Mouse (Mus musculus) T-helper 2 cell (primary cell): ENCODE measurements around the gene Gm17374.
"Not testable (repeated sequence)": the region's sequence is repeated elsewhere in the genome, so short reads cannot be mapped to it uniquely, and the experiment has no call there.

Source experiments
- in situ Hi-C: fragments of 300-600 bp; cut with MboI, MseI; formaldehyde crosslinking; loops from one replicate; pipeline ENCODE4 v1.15.1; 2025; ENCODE audit warnings: high pct_unique_total_duplicates

Gene Gm17374

GRCm38 (mm10) chr2:140151743-140152142 is at the start of gene Gm17374:
Gene Gm17374, plus strand, starts transcription at chr2:140152043.
- in situ Hi-C loops = not testable (repeated sequence)

GRCm38 (mm10) chr2:140104951-140105350 is 46.9 kb upstream of the Gm17374 start:
- in situ Hi-C loops = no loop called here

DNA sequence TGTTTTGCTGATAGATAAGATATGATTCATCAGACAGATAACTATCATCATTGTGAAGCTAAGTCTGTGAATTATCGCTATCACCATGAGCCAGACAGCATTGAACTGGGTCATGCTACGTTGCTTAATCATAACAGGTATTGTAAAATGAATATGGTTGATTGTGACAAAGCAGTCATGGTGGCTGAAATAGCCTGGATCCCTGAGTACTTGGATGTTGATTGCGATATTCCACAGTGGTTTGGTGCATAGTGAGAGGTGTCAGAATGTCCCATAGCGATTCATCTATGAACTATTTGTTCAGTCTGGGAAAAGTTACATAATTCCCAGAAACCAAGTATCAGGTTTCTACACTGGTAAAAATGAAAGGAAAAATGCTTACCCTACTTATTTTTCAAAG is 44.2 kb upstream of the Gm17374 start:
- in situ Hi-C loops = no loop called here

GRCm38 (mm10) chr2:140108945-140109344 is 42.9 kb upstream of the Gm17374 start:
- in situ Hi-C loops = no loop called here

DNA sequence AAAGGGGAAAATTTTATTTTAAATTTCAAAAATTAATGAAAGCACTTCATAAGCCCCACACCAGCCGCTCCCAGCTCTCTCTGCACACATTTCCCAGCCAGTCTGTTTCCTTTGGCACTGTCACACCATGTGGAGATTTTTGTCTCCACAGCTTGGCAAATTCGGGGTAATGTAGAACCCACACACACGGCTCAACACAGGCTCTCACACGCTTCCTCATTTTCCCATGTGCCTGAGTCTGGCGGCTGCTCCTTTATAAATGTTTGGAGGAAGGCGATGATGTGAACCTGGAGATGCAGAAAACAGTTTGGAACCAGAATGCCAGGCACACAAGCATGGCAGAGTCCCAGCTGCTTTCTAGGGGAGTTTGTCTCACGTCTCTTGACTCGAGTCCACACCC is 38.0 kb upstream of the Gm17374 start:
- in situ Hi-C loops = no loop called here

DNA sequence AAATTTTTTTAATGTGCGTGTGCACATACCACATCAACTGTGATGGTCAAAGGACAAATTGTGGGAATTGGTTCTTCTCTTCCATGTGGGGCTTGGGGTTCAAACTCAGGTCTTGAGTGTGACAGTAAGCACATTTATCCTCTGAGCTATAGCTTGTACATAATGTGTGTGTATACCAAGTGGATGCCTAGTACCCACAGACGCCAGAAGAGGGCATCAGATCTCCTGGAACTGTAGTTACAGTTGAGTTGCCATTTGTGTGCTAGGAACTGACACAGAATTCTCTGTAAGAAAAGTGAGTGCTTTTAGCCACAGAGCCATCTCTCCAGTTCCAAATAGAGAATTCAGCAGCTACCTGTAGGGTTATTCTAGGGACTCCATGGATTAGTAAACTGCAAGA is 26.3 kb upstream of the Gm17374 start:
- in situ Hi-C loops = no loop called here

DNA sequence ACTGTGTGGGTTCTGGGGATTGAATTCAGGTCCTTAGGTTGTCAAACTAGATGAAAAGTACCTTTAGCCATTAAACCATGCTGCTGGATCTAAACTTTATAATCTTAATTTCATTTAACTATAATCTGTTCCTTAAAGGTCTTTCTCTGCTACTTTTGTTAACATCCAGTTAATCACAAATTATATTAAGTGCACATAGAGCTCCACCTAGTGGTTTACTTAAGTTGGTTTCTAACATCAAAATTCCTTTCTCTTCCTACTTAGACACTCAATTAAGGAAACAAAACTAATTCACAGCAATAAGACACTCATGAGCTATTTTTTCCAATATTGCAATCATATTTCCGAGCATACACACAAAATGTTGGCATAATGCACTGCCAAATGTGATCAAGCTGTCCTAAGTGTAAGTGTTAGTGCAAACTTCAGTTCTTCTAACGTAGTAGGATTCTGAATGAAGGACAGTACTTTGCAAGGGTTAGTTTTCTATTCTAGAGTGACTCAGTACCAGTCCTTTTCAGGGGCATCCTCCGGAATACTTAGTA is 7.4 kb downstream of the Gm17374 start:
- in situ Hi-C loops = no loop called here

GRCm38 (mm10) chr2:140163351-140163854 is 11.6 kb downstream of the Gm17374 start:
- in situ Hi-C loops = no loop called here

DNA sequence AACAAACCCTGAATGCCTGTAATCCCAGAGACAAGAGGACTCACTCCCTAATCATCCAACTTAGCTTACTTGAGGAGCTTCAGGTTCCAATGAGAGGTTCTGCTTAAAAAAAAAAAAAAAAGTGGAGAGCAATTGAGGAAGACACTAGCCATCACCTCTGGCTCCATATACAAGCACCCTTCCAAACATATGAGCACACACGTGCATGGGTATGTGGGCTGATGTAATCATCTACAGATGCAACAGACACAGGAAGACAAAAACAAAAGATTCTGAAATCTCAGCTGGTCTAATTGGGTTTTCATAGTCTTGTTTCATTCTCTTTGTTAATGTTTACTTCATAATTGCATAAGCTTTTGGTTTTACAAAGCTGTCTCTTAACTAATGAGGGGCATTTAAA is 17.2 kb downstream of the Gm17374 start:
- in situ Hi-C loops = no loop called here

- in situ Hi-C loops = loop anchor here (10.0 kb wide), 1 partner anchor 235 kb away; no protein-coding TSS in a partner anchor
Measured at GRCm38 (mm10) chr2:140170127-140170802, 18.4 kb downstream of the Gm17374 start, which contains the start of the genes Esf1 and Ndufaf5. Gene Esf1, minus strand, starts transcription at chr2:140170564. Gene Ndufaf5, plus strand, starts transcription at chr2:140170649.

- in situ Hi-C loops = loop anchor here (10.0 kb wide), 1 partner anchor 234 kb away; no protein-coding TSS in a partner anchor
Measured at GRCm38 (mm10) chr2:140170803-140171553, 19.1 kb downstream of the Gm17374 start.

DNA sequence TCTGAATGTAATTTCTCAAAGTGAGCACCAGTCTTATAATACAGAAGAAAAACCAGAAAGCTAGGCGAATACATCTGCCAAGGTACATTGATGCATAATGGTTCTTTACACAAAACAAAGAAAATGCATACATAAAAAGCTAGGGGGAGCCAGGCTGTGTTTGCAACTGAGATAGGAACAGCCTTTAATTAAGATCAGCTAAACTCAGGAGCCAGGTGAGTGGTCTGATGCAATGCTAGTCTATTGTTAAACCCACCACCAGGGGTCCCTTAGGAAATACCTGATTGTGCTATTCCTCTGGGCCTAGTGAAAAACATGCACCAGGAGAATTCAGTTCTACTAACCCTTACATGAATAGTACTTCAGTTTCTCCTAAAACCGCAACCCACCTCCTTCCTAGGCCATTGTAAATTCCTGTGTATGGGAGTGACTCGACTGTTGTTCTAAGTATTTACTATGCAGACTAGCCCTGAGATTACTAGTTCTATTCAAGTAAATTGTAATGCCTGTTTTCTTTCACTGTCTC is 33.9 kb downstream of the Gm17374 start:
- in situ Hi-C loops = not testable (repeated sequence)

- in situ Hi-C loops = loop anchor here (10.0 kb wide), 1 partner anchor 164 kb away; no protein-coding TSS in a partner anchor
Measured at GRCm38 (mm10) chr2:140200713-140201112, 48.9 kb downstream of the Gm17374 start.

DNA sequence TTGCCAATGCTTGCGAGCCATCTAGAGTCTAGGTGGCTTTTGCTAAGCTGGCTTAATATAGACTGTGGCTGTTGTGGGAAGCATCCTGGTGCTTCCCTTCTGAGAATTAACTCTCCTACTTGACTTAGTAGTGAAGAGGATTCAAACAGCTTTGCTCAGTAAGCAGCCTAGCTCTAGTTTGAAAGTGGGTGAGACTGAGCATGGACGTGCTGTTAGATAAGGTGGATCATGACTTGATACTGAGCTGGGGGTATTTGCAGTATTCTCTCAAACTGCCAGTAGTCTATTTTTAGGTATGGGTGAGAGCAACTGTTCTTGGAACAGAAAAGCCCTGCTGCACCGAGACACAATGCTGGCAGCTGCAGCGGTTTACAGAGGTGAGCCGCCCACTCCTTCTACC is 50.7 kb downstream of the Gm17374 start:
- in situ Hi-C loops = loop anchor here (10.0 kb wide), 1 partner anchor 162 kb away; no protein-coding TSS in a partner anchor
